Mouse (Mus musculus) heart, embryonic 16.5 days (tissue): ENCODE results near the gene Trim59. TPM values are rescaled to one million over a fixed set of nuclear protein-coding genes. Genes with fewer than 3 reads are reported as not detected.
"Not testable (repeated sequence)": the region's sequence is repeated elsewhere in the genome, so short reads cannot be mapped to it uniquely, and the experiment has no call there.

Experiments
- ATAC-seq: fragments of 200-750 bp; cut with Nextera tagmentation; replicated peaks from 2 replicates; pipeline ENCODE4 v1.8.0; 2017; ENCODE audit warnings: moderate number of reproducible peaks; ENCODE audit not compliant: insufficient read depth, low FRiP score; ENCODE audit errors: extremely low read depth
- H3K27ac ChIP-seq: fragments of 300-500 bp; sonication (generic); 2 replicates; pipeline ENCODE4 v1.5.1; 2014; ENCODE audit warnings: mild to moderate bottlenecking, low read length, control low read depth, moderate library complexity
- H3K27me3 ChIP-seq: fragments of 300-500 bp; sonication (generic); 2 replicates; pipeline ENCODE4 v1.6.1; 2014; ENCODE audit warnings: low read length, mixed read lengths; ENCODE audit not compliant: control insufficient read depth, insufficient read depth
- H3K36me3 ChIP-seq: fragments of 300-500 bp; sonication (generic); 2 replicates; pipeline ENCODE4 v1.6.1; 2014; ENCODE audit not compliant: control insufficient read depth, insufficient read depth
- H3K4me1 ChIP-seq: fragments of 300-500 bp; sonication (generic); 2 replicates; pipeline ENCODE4 v1.6.1; 2014; ENCODE audit warnings: low read length, mixed read lengths; ENCODE audit not compliant: control insufficient read depth, insufficient read depth
- H3K4me2 ChIP-seq: fragments of 300-500 bp; sonication (generic); 2 replicates; pipeline ENCODE4 v1.6.1; 2014; ENCODE audit warnings: low read depth, mild to moderate bottlenecking, control low read depth, low read length
- H3K4me3 ChIP-seq: fragments of 300-500 bp; sonication (generic); 2 replicates; pipeline ENCODE4 v1.5.1; 2014; ENCODE audit warnings: mild to moderate bottlenecking, control low read depth, low read length
- H3K9ac ChIP-seq: fragments of 300-500 bp; sonication (generic); 2 replicates; pipeline ENCODE4 v1.6.1; 2014; ENCODE audit warnings: low read length, control low read depth
- H3K9me3 ChIP-seq: fragments of 300-500 bp; sonication (generic); replicated peaks from 2 replicates; pipeline ENCODE4 v1.6.1; 2016; ENCODE audit warnings: low read length; ENCODE audit not compliant: control insufficient read depth
- WGBS: fragments of 180-500 bp; shearing (Covaris S2); extraction: QIAGEN DNeasy Blood & Tissue Kit; methylation state at CpG from one replicate; pipeline ENCODE4 v1.1.7; 2014; 5-methylcytosine and 5-hydroxymethylcytosine counted together
- polyA plus RNA-seq: library from polyadenylated mRNA; unstranded; fragments of >200 nt; fragmentation: Nextera tagmentation; extraction: Ambion mirVana; gene quantifications from 2 replicates; pipeline ENCODE4 v1.2.1, GENCODE M21; 2015

The Trim59 gene
- polyA plus RNA-seq, 1 experiment from 2014 or later = 69.6 TPM

DNA sequence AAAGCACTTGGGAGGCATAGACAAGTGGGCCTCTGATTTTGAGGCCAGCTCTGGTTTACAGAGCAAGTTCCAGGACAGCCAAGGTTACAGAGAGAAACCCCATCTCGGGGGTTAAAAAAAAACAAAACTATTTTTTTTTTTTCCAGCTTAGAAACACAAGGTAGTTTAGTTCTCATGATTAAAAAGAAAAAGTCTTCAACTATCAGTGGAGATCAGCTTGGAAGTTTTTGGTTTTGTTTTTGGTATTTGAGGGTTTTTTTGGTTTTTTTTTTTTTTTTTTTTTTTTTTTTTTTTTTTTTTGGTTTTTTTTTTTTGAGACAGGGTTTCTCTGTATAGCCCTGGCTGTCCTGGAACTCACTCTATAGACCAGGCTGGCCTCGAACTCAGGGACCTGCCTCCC is 25.9 kb downstream of the Trim59 start:
- H3K36me3 ChIP-seq = peaks cover 35% of the 10 kb centered on the region
- ATAC-seq, H3K27me3 ChIP-seq, H3K27ac ChIP-seq, H3K4me3 ChIP-seq, H3K9me3 ChIP-seq, H3K9ac ChIP-seq, H3K4me2 ChIP-seq, H3K4me1 ChIP-seq: not testable (repeated sequence)
- WGBS = 97% methylated on average over 2 of the region's 2 CpGs

DNA sequence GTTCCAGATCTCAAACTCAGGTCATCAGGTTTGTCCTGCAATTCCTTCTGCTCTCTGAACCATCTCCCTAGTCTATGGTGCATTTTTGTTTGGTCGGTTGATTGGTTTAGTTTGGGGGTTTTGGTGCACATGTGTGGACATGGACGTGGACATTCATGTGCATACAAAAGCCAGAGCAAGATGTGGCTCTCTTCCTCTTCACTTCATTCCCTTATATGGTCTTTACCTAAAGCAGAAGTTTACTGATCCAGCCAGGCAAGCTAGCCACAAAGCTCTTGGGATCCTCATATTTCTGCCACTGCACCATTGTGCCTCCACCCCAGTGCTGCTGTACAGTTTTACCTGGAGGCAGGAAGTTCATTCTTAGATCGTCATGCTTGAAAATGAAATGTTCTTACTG is 27.4 kb downstream of the Trim59 start:
- H3K4me3 ChIP-seq = no peak overlapping the region
- WGBS = 90% methylated on average over 3 of the region's 3 CpGs
- no peak overlapping the region for H3K9ac ChIP-seq
- ATAC-seq = no peak
- H3K36me3 ChIP-seq = peaks cover 30% of the 10 kb centered on the region
- no peaks in the 10 kb centered on the region for H3K9me3 ChIP-seq
- no peaks in the 10 kb centered on the region for H3K4me1 ChIP-seq
- H3K27ac ChIP-seq = no peak overlapping the region
- no peak overlapping the region for H3K4me2 ChIP-seq
- H3K27me3 ChIP-seq = no peaks in the 10 kb centered on the region

DNA sequence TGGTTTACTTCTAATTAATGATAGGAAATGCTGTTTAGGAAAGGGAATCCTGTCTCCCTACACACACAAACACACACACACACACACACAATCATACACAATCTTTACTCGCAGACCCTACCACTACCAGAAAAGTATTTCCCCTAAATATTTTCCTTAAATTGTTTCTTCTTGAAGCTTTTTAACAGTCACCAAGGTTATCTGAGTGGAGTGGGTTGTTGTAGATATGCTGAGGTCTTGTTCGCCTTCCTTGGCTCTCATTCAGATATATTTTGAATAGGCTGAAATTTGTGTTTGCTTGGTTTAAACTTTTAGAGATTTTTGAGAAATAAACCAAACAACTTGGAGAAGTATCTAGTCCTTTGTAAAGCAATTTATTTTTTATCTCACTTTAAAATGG is 35.7 kb downstream of the Trim59 start:
- peaks cover 4% of the 10 kb centered on the region; the same call in 1 of the 2 replicates for H3K36me3 ChIP-seq
- 0 out of 2 replicates have a peak overlapping the region, but pooled peaks have one; percentile 18 for H3K9ac ChIP-seq
- H3K27ac ChIP-seq = no peak overlapping the region
- H3K27me3 ChIP-seq = no peaks in the 10 kb centered on the region
- 35% methylated on average over 2 of the region's 2 CpGs for WGBS
- no peak overlapping the region for H3K4me3 ChIP-seq
- peaks cover 9% of the 10 kb centered on the region for H3K4me1 ChIP-seq
- peak overlapping the region; percentile 29; the same call in 1 of the 2 replicates for H3K4me2 ChIP-seq
- H3K9me3 ChIP-seq = no peaks in the 10 kb centered on the region
- ATAC-seq = no peak

DNA sequence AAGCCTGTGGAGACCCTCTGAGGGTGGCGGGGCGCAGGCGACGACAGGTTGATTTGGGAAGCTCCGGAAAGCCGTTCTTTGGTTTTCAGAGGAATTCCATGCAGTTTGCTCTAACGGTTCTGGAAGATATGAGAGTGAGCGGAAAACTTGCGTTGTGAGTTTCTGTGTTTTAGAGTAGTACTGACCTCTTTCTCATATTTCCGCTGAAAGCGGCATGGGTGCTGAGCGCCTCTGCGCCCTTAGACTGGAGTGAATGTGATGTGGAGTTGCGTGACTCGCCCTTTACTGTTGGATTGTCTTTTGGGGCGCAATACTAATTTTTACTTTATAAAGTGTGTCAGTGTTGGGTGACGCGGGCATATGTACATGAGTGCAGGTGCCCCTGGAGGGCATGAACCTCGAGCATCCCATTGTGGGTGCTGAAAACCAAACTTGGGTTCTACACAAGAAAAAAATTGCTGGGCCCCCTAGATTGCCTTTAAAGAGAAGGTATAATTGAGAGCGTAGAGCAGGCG is 38.3 kb downstream of the Trim59 start:
- peak overlapping the region; percentile 99 for H3K4me3 ChIP-seq
- peak overlapping the region; percentile 94 for H3K27ac ChIP-seq
- H3K4me1 ChIP-seq = peaks cover 11% of the 10 kb centered on the region
- H3K27me3 ChIP-seq = no peaks in the 10 kb centered on the region
- H3K4me2 ChIP-seq = peak overlapping the region; percentile 86
- ATAC-seq = no peak
- H3K36me3 ChIP-seq = no peaks in the 10 kb centered on the region
- no peaks in the 10 kb centered on the region for H3K9me3 ChIP-seq
- WGBS = 1% methylated on average over 21 of the region's 21 CpGs
- peak overlapping the region; percentile 93 for H3K9ac ChIP-seq

DNA sequence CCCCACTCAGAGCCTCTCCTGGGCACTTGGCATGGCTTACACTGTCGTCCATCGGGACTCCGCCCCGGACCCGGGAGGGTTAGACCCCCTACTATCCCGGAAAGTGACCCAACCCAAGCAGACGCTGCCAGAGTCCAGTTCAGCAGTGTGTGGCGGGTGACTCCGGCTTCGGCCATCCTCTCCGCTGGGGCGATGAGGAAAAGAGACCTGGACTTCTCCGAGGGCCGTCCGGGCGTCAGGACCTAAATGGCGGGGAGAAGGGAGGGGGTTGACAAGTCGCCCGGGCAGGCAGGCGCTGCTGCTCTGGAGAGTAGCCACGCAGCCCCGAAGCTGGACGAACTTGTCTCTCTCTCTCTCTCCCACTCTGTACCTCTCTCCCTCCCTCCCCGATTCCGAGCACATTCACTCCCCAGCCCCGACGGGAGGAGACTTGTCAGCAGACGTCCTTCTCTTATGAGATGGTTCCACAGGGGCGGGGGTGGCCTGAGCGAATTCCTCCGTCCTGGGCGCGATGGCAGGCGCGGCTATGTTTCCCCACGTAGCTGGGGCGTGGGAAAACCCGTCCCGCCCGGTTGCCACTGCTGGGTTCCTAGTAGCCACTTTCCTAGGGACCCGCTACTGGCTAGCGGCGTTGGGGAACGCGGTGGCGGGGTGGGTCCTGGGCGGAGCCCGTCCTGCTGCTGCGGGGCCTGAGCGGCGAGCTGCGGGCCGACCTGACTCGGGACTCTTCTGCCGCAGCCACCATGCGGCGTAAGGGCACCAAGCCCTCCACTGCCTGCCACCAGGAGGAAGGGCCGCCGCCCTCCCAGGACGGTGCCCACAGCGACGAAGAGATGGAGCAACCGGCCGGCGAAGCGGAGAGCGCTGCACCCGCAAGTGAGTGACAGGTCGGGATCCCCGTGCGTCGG is 39.0 kb downstream of the Trim59 start:
- ATAC-seq = peak; percentile 56
- under 1% methylated on average over 72 of the region's 72 CpGs for WGBS
- Histone ChIP-seq H3K4me1 (peaks cover 11% of the 10 kb centered on the region), H3K27me3 (no peaks in the 10 kb centered on the region), H3K36me3 (no peaks in the 10 kb centered on the region), H3K27ac (peak overlapping the region; percentile 94), H3K4me3 (peak overlapping the region; percentile 99), H3K9ac (peak overlapping the region; percentile 93), H3K9me3 (no peaks in the 10 kb centered on the region), H3K4me2 (peak overlapping the region; percentile 86)

- peak within 1 kb of the TSS; percentile 94 for H3K27ac ChIP-seq
- ATAC-seq = peak; percentile 90
- no peaks in the 10 kb centered on the region for H3K27me3 ChIP-seq
- H3K4me1 ChIP-seq = peaks cover 11% of the 10 kb centered on the region
- H3K9me3 ChIP-seq = no peaks in the 10 kb centered on the region
- H3K36me3 ChIP-seq = no peaks in the 10 kb centered on the region
- H3K4me3 ChIP-seq = peak within 1 kb of the TSS; percentile 99
- WGBS = under 1% methylated on average over 71 of the region's 76 CpGs
- H3K4me2 ChIP-seq = peak within 1 kb of the TSS; percentile 86
- peak within 1 kb of the TSS; percentile 93 for H3K9ac ChIP-seq
Measured at GRCm38 (mm10) chr3:69004437-69005337, 39.9 kb downstream of the Trim59 start, which contains the start of the genes Ift80 and Smc4. TSS of gene Ift80 (minus strand) at chr3:69004570. TSS of gene Smc4 (plus strand) at chr3:69004738.

DNA sequence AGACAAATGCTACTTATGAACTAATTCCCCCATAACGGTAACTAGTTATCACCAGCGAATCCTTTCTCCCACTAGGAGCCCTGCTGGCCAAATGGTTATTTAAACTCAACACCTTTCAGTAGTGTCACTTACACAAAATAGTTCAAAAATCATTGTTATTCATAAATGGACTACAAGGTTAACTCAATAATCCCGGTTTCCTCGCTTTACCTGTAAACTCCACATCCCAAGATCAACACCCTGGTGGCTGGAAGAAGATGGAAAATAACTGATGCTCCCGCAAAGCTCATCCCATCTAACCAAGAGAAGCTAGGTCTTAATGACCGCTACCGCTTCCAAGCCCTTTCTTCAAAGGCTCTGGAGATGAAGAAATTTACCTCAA is 40.5 kb downstream of the Trim59 start:
- ATAC-seq = no peak
- Histone ChIP-seq H3K4me3 (peak overlapping the region; percentile 99), H3K36me3 (no peaks in the 10 kb centered on the region), H3K9ac (peak overlapping the region; percentile 57), H3K9me3 (no peaks in the 10 kb centered on the region), H3K27ac (peak overlapping the region; percentile 94; the same call in 1 of the 2 replicates), H3K4me2 (peak overlapping the region; percentile 78), H3K27me3 (no peaks in the 10 kb centered on the region), H3K4me1 (peaks cover 11% of the 10 kb centered on the region)
- WGBS = 2% methylated on average over 7 of the region's 7 CpGs

GRCm38 (mm10) chr3:69002781-69003180 is 41.8 kb downstream of the Trim59 start:
- Histone ChIP-seq H3K36me3 (no peaks in the 10 kb centered on the region), H3K4me2 (no peak overlapping the region), H3K27ac (no peak overlapping the region), H3K9me3 (no peaks in the 10 kb centered on the region), H3K27me3 (no peaks in the 10 kb centered on the region), H3K4me1 (peaks cover 8% of the 10 kb centered on the region), H3K4me3 (no peak overlapping the region), H3K9ac (no peak overlapping the region)
- 88% methylated on average over 4 of the region's 4 CpGs for WGBS
- no peak for ATAC-seq
